Mouse (Mus musculus): ENCODE data around the gene Adam19. TPM values are rescaled to one million over a fixed set of nuclear protein-coding genes. Genes with fewer than 3 reads are reported as not detected.
"Not testable (repeated sequence)": the region's sequence is repeated elsewhere in the genome, so short reads cannot be mapped to it uniquely, and the experiment has no call there.

Adam19 gene
- total RNA-seq, 2 experiments from 2014 or later = 5.7 to 5.8 TPM

- no peak for DNase-seq
Observed at GRCm38 (mm10) chr11:46131022-46131986, 75.5 kb downstream of the Adam19 start.

- DNase-seq = no peak
Observed at GRCm38 (mm10) chr11:46134899-46135298, 79.1 kb downstream of the Adam19 start.

GRCm38 (mm10) chr11:46143342-46143741 lies 87.5 kb downstream of the Adam19 start:
- DNase-seq = no peak

DNA sequence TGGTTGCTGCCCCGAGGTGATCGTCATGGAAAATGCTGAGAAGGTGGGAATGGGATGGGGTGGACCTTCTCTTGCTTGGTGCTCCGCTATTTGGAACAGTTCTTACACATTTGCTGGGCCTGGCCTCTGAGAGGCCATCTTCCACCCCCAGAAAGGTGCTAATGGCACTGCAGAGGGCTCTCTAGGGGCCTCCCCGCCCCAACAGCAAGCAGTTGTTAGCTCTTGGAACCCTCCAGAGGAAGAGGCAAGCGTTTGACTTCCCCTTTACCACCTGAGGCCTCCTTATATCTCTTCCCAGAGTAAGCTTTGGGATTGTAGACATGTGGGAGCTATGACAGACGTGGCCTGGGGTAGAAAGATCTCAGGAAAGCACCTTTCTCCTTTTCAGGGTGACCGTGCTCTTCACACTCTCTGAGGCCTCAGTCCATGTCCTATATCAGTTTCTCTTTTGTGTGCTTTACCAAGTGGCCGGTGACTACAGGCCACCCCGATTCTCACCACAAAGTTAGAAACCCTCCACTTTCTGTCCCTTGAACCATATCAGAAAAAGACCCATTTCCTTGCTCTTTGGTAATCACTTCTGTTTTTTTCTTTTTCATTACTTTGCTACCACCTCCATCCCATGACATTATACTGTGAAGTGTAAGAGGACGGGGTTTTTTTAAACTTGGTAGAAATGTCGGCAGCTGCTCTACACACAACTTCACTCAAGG lies 89.5 kb downstream of the Adam19 start:
- DNase-seq = no peak

DNA sequence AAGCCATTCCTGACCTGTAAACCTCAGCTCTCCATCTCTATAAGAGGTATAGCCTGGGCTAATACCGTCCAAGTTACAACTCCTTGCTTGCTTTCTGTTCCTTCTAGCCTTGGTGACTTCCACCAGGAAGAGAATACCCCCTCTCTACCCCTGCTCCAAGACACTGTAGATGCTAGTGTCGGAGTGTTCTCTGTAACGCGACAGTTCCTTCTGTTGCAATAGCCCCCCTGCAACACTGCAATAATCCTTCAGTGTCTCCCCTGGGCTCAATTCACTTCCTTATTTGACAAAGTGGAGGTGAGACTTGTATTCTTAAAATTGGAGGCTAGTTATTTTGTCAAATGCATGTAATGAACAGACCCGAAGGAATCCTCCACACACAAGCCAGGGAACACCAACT lies 90.8 kb downstream of the Adam19 start:
- no peak for DNase-seq

GRCm38 (mm10) chr11:46156945-46157344 lies 101.2 kb downstream of the Adam19 start:
- no peak for DNase-seq

DNA sequence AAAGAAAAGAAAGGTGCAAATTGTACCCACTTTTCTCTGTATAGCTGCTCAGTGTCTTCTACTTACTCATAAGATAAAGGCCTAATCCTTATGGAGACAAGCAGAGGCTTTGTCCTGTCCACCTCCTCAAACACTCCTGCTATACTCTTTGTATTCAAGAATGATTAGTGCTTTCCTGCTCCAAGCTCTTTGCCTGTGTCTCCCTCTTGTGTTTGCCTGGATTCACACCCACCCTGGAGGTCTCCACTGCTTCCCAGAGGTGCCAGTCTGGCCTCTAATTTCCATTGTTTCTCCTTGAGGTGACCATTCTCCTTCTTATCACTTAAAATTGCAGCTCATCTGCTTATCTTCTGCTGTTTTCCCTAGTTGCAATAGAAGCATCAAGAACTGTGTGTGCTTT lies 101.7 kb downstream of the Adam19 start:
- no peak for DNase-seq

DNA sequence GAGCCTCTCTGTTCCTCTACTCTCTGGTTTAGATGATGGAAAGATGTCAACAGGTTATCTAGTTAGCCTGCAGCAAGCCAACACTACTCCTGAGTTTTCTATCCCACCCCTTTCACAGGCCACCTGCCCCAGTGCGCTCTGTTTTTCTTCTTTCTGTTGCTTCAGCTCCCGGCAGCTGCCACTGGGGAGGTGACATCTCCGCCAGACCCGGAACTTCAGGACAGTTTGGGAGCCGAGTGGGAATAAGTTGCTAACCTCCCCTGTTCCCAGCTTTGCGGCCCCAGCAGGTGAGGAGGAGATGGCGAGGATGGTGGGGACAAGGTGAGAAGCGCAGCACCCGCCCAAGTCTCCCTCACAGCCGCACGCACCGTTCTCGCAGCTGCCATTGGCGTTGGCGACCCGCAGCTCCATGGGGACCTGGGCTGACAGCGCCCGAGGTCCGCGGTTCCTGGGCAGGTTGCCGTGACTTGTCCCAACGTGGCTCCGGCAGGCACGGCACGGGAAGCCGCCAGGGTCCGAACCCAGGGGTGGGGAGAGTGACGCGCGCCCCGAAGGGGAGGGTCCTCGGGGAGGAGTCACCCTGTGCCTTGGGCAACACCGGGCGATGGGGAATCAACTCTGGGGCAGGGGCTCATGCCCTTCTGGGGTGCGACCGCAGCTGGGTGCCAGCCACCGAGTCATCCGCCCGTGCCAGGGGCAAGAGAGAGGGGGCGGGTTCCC lies 110.2 kb downstream of the Adam19 start, which contains the start of gene Nipal4:
Nipal4 (minus strand) TSS at position 643 of the 720 bp plus-strand sequence.
- DNase-seq = peak; percentile 19 to 25

DNA sequence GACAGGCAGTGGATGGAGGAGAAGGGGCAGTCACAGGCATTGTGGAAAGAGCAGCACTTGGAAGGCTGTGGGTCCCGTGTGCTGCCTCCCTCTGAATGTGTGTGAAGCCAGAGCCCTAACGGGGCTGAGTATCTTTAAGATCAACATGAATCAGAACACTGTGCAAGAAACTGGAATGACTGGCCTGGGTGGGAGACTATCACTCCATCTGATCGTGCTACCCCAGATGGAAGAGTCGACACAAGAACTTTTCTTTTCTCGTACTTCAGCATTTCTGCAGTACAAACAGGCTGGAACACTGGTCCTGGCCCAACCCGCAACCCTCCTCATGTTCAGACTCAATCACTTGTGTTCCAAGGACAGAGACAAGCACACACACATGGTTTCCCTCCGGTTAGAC lies 112.7 kb downstream of the Adam19 start:
- DNase-seq = no peak

DNA sequence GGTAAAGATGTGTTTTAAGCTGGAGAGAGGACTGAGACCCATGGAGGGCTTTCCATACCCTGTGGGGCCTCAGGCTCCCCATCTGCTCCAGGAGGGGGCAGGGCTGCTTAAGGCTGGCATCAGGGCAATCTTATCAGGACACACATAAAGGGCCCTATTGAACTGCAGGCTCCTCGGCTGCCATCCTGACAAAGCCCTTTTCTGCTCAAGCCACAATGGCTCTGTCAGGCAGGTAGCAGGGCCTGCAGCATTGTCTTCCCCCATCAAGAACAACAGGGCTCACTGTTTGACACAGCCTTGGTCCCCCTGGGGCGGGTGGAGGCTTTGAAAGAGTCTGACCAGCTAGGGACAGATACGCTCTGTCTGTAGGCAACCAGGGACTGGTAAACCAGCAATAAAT lies 114.1 kb downstream of the Adam19 start:
- no peak for DNase-seq

DNA sequence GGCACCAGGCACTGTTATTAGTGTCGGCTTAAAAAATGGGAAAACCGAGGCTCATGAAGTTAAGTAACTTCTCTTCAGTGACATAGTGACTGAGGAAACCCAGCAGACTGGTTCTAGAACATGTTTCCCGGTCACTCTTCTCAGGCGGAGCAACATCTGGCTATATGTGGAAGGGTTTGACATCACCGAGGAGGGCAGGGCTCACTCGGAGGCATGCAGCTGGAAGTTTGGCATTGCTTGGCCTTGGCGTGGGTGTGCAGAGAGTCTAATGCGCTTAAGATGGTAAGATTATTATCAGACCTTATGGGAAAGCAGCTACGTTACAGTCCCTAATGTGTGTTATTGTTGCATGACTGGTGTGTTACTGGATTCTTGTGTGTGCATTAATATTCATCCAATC lies 116.3 kb downstream of the Adam19 start:
- no peak for DNase-seq

DNA sequence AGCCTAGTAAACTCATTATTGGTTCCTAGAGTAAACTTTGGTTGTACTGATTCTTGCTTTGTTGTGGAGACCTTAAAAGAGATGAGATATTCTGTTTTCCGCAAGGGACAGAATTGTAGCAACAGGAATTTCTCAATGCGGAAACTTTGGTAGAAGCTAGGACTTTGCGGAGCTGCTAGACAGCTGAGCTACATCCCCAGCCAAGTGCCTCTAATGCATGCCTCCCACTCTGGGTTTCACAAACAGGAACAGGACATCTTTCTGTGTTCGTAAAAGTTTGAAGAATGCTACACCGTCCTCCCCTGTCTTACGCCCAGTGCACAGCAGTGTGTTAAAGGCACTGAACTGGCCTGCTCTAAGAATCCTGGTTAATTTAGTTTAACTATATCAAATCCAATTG lies 120.4 kb downstream of the Adam19 start:
- DNase-seq = no peak

- no peak for DNase-seq
Observed at GRCm38 (mm10) chr11:46177246-46178043, 121.7 kb downstream of the Adam19 start.

DNA sequence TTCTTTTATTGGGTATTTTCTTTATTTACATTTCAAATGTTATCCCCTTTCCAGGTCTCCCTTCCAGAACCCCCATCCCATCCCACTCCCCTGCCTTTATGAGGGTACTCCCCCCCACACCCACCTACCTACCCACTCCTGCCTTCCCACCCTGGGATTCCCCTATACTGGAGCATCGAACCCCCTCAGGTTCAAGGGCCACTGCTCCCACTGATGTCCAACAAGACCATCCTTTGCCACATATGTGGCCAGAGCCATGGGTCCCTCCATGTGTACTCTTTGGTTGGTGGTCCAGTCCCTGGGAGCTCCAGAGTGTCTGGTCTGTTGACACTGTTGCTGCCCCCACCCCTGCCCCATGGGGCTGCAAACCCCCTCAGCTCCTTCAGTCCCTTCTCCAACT lies 126.2 kb downstream of the Adam19 start:
- not testable (repeated sequence) for DNase-seq

DNA sequence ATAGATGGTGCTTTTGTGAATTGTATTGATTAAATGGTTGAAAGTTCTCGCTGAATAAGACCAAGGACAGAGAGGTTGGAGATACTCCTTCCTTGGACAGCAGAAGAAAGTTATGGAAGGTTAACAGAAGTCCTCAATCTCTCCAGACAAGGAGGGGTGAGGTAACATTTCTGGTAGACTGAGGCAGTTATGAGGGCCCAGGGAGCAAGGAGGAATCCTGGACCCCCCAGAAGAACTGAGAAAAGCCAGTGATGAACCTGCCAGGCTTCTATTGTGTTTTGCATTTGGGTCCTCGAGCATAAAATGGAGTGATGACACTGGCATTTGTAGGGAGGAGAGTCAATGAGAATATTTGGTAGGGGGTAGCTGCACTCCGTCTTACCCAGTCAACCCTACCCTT lies 129.2 kb downstream of the Adam19 start:
- DNase-seq = no peak

GRCm38 (mm10) chr11:46185486-46185885 lies 129.7 kb downstream of the Adam19 start:
- no peak for DNase-seq

DNA sequence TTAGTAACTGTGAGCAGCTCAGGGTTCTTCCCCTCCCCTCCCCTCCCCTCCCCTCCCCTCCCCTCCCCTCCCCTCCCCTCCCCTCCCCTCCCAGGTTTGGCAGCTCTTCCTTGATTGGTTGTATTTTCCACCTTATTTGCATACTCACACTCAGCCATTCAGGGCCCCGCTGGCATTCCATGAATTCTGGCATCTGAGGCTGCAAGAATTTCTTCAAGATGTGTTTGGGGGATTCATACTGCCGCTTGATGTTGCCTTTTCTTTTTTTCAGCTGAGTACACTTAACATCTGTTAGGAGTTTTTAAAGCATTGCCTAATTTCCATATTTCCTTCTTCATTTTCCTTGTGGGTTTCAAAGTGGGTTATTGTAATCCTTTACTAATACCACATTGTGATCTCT lies 132.5 kb downstream of the Adam19 start:
- no peak for DNase-seq

DNA sequence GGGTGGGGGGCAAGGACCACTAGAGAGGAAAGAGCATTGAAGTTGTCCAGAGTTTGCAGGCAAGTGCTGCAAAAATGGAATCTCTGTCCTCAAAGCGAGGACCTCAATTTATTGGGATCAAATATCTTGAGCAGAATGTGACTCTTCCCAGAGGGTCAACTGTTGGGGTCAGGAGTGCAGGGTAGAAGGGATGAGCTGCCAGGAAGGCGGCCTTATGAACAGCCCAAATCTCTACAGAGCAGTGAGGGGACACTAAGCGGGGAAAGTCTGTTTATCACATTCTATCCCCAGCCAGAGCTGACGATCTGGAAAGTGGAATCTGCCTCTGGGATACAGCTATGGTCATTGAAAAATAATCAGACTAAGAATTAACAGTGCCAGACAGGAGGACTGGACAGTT lies 138.4 kb downstream of the Adam19 start:
- DNase-seq = no peak
